Mouse (Mus musculus) lung, embryonic 15.5 days (tissue): ENCODE measurements around the gene Apoh. TPM values are rescaled to one million over a fixed set of nuclear protein-coding genes. Genes with fewer than 3 reads are reported as not detected.

Experiments
- ATAC-seq: fragments of 200-750 bp; cut with Nextera tagmentation; 2 replicates; pipeline ENCODE4 v1.8.0; 2017; ENCODE audit warnings: moderate number of reproducible peaks, borderline replicate concordance; ENCODE audit not compliant: low FRiP score, low TSS enrichment; ENCODE audit errors: extremely low read depth
- H3K27ac ChIP-seq: fragments of 300-500 bp; sonication (generic); 2 replicates; pipeline ENCODE4 v1.5.1; 2015; ENCODE audit warnings: moderate library complexity, mild to moderate bottlenecking, inconsistent platforms
- H3K27me3 ChIP-seq: fragments of 300-500 bp; sonication (generic); 2 replicates; pipeline ENCODE4 v1.6.1; 2015; ENCODE audit warnings: inconsistent platforms
- H3K36me3 ChIP-seq: fragments of 300-500 bp; sonication (generic); 2 replicates; pipeline ENCODE4 v1.6.1; 2015; ENCODE audit warnings: inconsistent platforms
- H3K4me1 ChIP-seq: fragments of 300-500 bp; sonication (generic); 2 replicates; pipeline ENCODE4 v1.6.1; 2015; ENCODE audit warnings: inconsistent platforms
- H3K4me2 ChIP-seq: fragments of 300-500 bp; sonication (generic); 2 replicates; pipeline ENCODE4 v1.6.1; 2015; ENCODE audit warnings: inconsistent platforms, mild to moderate bottlenecking, moderate library complexity
- H3K4me3 ChIP-seq: fragments of 300-500 bp; sonication (generic); 2 replicates; pipeline ENCODE4 v1.5.1; 2015; ENCODE audit warnings: mild to moderate bottlenecking, inconsistent platforms
- H3K9ac ChIP-seq: fragments of 300-500 bp; sonication (generic); 2 replicates; pipeline ENCODE4 v1.6.1; 2015; ENCODE audit warnings: inconsistent platforms
- H3K9me3 ChIP-seq: fragments of 300-500 bp; sonication (generic); 2 replicates; pipeline ENCODE4 v1.6.1; 2016; ENCODE audit warnings: inconsistent platforms
- WGBS: fragments of 180-500 bp; shearing (Covaris S2); methylation state at CpG from one replicate; pipeline ENCODE4 v1.1.7; 2015; 5-methylcytosine and 5-hydroxymethylcytosine counted together
- polyA plus RNA-seq: library from polyadenylated mRNA; unstranded; fragments of >200 nt; fragmentation: Nextera tagmentation; extraction: Ambion mirVana; gene quantifications from 2 replicates; pipeline ENCODE4 v1.2.1, GENCODE M21; 2015

Apoh gene
- polyA plus RNA-seq, 1 experiment from 2014 or later: 0.45 TPM

DNA sequence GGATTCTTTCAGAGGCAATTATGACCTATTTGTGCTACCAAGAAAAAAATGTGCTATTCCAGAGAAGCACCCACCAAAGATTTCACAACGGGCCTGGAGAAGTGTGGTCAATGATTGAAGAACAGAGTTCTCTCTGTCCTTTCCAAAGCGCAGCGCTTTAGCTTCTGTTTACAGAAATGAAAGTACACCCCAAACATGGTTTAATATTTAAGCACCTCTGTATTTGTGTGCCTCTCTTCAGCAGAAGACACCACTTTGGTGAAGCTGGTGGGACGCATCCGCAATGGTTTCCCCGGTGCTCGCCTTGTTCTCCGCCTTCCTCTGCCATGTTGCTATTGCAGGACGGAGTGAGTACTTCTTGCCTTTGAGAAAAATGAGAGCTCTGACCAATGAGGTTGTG, 51.9 kb downstream of the Apoh start:
- 91% methylated on average over 9 of the region's 9 CpGs for WGBS
- H3K27ac ChIP-seq: no peak overlapping the region
- no peaks in the 10 kb centered on the region for H3K9me3 ChIP-seq
- H3K27me3 ChIP-seq: no peaks in the 10 kb centered on the region
- ATAC-seq: no peak
- H3K4me3 ChIP-seq: no peak overlapping the region
- no peak overlapping the region for H3K4me2 ChIP-seq
- no peaks in the 10 kb centered on the region for H3K36me3 ChIP-seq
- H3K9ac ChIP-seq: no peak overlapping the region
- no peaks in the 10 kb centered on the region for H3K4me1 ChIP-seq

DNA sequence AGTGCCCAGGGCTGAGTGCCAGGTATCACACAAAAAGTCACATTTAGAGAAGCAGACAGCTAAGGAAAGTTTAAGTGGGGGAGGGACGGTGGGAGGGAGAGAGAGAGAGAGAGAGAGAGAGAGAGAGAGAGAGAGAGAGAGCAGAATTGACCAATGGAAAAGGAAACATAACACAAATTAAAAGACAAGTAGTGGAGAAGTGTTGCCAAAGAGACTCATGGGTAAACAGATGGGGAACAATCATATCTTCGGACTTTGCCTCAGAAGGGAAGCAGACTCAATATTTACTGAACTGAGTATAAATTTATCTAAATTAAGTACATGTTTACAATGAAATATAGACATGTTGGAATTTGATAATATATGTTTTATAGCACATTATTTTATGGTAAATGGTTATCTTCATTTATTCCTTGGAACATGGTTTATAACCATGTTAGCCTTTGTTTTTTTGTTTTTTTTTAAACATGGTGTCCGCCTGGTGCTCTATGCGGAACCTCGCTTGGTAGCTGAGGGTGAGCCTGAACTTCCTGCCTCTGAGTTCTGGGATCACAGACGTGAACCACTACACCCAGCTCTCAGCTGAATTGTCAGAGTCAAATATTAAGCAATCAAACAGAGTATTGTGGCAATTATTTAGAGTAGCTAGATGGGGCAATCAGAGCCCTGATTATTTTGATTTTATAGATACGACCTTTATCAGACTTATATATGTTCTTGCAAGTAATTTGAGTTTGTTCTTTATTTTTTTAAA, 53.1 kb downstream of the Apoh start:
- no peaks in the 10 kb centered on the region for H3K27me3 ChIP-seq
- 66% methylated on average over 7 of the region's 7 CpGs for WGBS
- ATAC-seq: no peak

DNA sequence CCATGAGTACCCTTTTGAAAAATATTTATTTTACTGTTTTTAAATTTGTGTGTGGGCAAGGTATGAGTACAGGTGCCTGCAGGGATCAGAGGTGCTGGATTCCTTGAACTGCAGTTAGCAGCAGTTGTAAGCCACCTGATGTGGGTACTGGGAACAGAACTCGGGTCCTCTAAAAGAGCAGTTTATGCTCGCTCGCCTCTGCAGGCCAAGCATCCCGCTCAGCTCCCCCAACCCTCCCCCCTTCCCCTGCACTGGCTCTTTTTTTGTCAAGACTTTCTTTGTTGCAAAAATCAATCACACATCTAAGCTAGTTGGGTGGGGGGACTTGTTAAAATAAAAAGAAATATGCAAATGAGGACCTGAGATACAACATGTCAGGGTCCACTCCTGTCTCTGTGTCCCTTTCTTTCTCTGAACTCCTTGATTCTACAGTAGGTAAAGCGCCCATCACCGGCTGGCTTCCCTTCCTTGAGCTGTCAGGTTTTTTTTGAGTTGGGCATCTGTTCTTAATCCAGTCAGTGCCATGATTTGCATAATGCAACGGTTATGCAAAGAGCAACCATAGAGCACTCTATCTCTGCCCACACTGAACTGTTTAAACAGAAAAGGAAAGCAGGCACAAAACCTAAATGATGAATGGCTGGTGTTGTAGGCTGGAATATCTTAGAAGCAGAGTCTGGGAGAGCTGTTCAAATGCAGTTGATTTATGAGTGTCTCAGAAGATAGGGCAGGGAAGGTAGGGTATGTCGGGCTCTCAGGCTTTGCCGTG, 66.9 kb downstream of the Apoh start:
- H3K27ac ChIP-seq: no peak overlapping the region
- H3K9ac ChIP-seq: no peak overlapping the region
- no peaks in the 10 kb centered on the region for H3K27me3 ChIP-seq
- H3K4me1 ChIP-seq: no peaks in the 10 kb centered on the region
- H3K4me3 ChIP-seq: no peak overlapping the region
- H3K36me3 ChIP-seq: no peaks in the 10 kb centered on the region
- no peak overlapping the region for H3K4me2 ChIP-seq
- 68% methylated on average over 9 of the region's 9 CpGs for WGBS
- ATAC-seq: no peak
- no peaks in the 10 kb centered on the region for H3K9me3 ChIP-seq

More for the DNA sequence above, 53.1 kb downstream of the Apoh start:
- no peaks in the 10 kb centered on the region for H3K36me3 ChIP-seq
- no peak overlapping the region for H3K27ac ChIP-seq
- no peak overlapping the region for H3K9ac ChIP-seq
- no peaks in the 10 kb centered on the region for H3K4me1 ChIP-seq
- H3K4me3 ChIP-seq: no peak overlapping the region
- no peak overlapping the region for H3K4me2 ChIP-seq
- no peaks in the 10 kb centered on the region for H3K9me3 ChIP-seq

DNA sequence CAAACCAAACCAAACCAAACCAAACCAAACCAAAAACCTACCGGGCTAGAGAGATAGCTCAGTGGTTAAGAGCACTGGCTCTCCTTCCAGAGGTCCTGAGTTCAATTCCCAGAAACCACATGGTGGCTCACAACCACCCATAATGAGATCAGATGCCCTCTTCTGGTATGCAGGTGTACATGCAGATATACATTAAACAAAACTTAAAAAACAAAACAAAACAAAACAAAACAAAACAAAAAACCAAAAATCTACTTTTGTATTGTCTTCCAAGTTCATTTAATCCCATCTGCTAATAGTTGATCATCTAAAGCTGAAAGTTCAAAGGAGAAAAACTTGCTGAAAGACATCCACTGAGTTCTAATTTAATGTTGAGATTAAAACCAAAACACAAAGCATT, 73.2 kb downstream of the Apoh start:
- Histone ChIP-seq H3K27ac (no peak overlapping the region), H3K4me3 (no peak overlapping the region), H3K27me3 (no peaks in the 10 kb centered on the region), H3K9me3 (no peaks in the 10 kb centered on the region), H3K9ac (no peak overlapping the region), H3K36me3 (no peaks in the 10 kb centered on the region), H3K4me2 (no peak overlapping the region), H3K4me1 (no peaks in the 10 kb centered on the region)
- ATAC-seq: no peak
- WGBS: 92% methylated on average over 1 of the region's 1 CpGs

DNA sequence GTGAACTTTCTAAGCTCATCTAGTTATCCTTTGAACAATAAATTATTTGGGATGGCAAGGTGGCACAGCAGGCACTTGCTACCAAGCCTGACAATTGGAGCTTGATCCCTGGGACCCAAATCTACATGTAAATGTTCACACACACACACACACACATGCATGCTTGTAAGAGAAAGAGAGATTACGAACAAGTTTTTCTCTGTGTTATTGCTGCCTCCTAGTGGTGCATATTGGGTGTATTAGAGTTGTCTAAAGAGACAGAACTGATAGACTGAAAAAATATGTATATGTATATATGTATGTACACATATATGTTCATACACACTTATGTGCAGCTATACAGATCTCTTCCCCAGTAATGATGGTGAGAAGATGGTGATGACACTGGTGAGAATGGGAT, 75.4 kb downstream of the Apoh start:
- Histone ChIP-seq H3K36me3 (no peaks in the 10 kb centered on the region), H3K4me2 (no peak overlapping the region), H3K4me1 (no peaks in the 10 kb centered on the region), H3K27ac (no peak overlapping the region), H3K27me3 (no peaks in the 10 kb centered on the region), H3K9ac (no peak overlapping the region), H3K4me3 (no peak overlapping the region), H3K9me3 (no peaks in the 10 kb centered on the region)
- WGBS: 26% methylated on average over 1 of the region's 1 CpGs
- no peak for ATAC-seq

DNA sequence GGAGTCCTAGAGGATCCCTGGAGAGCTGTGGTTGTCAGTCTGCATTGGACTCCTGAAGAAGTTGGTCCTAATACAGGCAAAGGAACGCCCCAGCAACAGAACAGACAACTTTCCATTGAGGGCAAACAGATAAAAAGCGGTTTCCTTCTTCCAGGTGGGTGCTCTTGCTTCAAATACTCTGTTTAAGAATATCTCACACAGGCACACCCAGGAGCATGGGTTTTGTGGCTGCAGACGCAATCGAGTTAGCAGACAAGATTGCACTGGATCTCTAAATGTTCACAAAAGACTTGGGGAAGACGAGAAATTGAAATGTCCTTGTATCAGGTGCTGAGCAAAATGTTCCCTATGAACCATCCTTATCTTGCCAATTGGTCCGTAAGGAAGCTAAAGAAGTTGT, 76.1 kb downstream of the Apoh start:
- WGBS: 82% methylated on average over 6 of the region's 6 CpGs
- Histone ChIP-seq H3K4me2 (no peak overlapping the region), H3K36me3 (no peaks in the 10 kb centered on the region), H3K4me1 (peaks cover 4% of the 10 kb centered on the region), H3K9ac (no peak overlapping the region), H3K27me3 (no peaks in the 10 kb centered on the region), H3K9me3 (no peaks in the 10 kb centered on the region), H3K27ac (no peak overlapping the region), H3K4me3 (no peak overlapping the region)
- no peak for ATAC-seq

DNA sequence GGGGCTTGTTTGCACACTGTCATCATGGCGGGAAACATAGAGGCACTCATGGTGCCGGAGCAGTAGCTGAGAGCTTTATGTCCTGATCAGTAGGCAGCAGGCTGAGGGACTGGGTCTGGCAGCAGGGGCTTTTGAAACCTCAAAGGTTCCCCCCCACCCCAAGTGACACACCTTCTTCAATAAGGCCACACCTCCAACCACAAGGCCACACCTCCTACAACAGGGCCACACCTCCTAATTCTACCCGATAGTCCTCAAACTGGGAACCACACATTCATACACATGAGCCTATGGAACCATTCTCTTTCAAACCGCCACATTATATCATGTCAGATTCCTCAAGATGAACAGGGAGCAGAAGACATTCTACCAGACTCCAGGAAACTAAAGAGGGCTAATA, 77.6 kb downstream of the Apoh start:
- no peak for ATAC-seq

DNA sequence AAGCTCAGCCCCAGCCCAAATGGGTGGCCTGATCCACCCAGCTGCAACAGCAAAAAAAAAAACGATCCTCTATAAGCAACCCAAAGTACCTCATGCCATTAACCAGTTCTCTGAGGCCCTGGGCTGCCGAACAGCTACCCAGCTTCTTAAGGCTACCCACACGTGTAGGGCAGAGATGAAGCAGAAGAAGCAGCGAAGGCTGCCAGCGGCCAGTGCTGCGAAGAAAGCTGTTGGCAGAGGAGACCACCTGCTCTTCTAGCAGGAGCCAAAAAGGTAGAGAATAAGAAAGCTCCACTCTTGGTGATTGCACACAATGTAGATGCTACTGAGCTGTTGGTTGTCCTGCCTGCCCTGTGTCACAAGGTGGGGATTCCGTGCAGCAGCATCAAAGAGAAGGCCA, 80.1 kb downstream of the Apoh start:
- Histone ChIP-seq H3K27me3 (no peaks in the 10 kb centered on the region), H3K4me3 (no peak overlapping the region), H3K36me3 (no peaks in the 10 kb centered on the region), H3K4me1 (peaks cover 17% of the 10 kb centered on the region), H3K4me2 (no peak overlapping the region), H3K27ac (no peak overlapping the region), H3K9ac (no peak overlapping the region), H3K9me3 (no peaks in the 10 kb centered on the region)
- ATAC-seq: no peak
- WGBS: 72% methylated on average over 7 of the region's 7 CpGs

More for the DNA sequence above, 77.6 kb downstream of the Apoh start:
- Histone ChIP-seq H3K9ac (no peak overlapping the region), H3K4me3 (no peak overlapping the region), H3K4me1 (peaks cover 9% of the 10 kb centered on the region), H3K4me2 (no peak overlapping the region), H3K36me3 (no peaks in the 10 kb centered on the region), H3K27me3 (no peaks in the 10 kb centered on the region), H3K9me3 (no peaks in the 10 kb centered on the region), H3K27ac (no peak overlapping the region)
- 53% methylated on average over 4 of the region's 4 CpGs for WGBS

DNA sequence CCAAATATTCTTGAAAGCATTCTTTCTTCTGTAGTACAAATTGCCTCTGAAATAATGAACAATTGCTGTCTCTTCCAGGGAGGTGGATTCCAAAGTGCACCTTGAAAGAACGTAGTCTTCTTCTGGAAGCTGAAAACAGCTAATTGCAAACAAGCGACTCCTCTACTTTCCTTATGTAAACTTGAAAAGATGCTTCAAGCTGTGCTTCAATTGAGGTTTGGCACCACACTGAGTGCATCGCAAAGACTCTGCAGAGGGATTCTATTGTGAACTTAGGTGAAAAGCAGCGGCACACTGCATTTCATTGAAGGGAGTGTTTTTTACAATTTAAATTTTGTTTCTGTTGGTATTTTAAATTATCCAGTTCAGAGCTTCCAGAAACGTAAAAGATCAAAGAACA, 81.0 kb downstream of the Apoh start:
- H3K4me1 ChIP-seq: peaks cover 17% of the 10 kb centered on the region
- WGBS: 13% methylated on average over 5 of the region's 5 CpGs
- no peaks in the 10 kb centered on the region for H3K27me3 ChIP-seq
- no peak for ATAC-seq
- peak overlapping the region; percentile 61 for H3K4me3 ChIP-seq
- no peaks in the 10 kb centered on the region for H3K36me3 ChIP-seq
- H3K27ac ChIP-seq: no peak overlapping the region
- H3K9me3 ChIP-seq: no peaks in the 10 kb centered on the region
- peak overlapping the region; percentile 72 for H3K4me2 ChIP-seq
- H3K9ac ChIP-seq: no peak overlapping the region

DNA sequence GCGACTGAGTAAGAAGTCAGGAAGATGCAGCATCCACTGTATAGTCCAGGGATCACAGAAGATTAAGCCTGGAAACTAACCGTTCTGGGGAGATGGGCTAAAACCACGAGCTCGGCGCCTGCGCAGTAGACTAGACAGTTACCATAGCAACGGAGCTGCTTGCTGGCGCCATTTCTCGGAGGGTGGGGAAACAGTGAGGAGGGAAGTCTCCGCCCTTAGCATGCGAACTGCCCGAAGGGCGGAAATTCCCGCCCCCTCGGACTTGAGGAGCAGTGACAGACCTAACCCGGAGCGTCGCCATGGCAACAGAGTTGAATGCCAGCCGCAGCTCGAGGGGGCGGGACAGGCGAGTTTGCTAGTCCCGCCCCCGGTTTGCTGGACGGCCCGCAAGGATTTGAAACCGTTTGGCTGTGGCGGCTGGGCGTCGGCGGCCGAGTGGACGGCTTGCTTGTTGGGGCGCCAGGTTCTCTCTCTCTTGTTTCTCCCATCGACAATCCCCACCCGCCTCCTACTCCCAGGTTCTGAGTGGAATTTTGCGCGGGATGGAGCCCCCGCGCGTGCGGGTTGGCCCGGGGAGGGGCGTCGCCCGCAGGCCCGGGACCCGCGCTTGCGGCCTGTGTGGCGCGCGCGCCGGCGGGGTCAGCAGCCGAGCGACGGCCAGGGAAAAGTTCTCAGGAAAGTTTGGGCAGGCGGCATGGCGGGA, 81.9 kb downstream of the Apoh start, which contains the start of gene Cep112:
Gene Cep112, plus strand, starts transcription at position 304 of the 703 bp plus-strand sequence.
- ATAC-seq: peak; percentile 98
- Histone ChIP-seq H3K4me2 (peak within 1 kb of the TSS; percentile 72), H3K4me1 (peaks cover 17% of the 10 kb centered on the region), H3K4me3 (peak within 1 kb of the TSS; percentile 61), H3K36me3 (no peaks in the 10 kb centered on the region), H3K9me3 (no peaks in the 10 kb centered on the region), H3K27me3 (no peaks in the 10 kb centered on the region), H3K9ac (peak within 1 kb of the TSS; percentile 69), H3K27ac (peak within 1 kb of the TSS; percentile 62)
- WGBS: under 1% methylated on average over 60 of the region's 61 CpGs

DNA sequence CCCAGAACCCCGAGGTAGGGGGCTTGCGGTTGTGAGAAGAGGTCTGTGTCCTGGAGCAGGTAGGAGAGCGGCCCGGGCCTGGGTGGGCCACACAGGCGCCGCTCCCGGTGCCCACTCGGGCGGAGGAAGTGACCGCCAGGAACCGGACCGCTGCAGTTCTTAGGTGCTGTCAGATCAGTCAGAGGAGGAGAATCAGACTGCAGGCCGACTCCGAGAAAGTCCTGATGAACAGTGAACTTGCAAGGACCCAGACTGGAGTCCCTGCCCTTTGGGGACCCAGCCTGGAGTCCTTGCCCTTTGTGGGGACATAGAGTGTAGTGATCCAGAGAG, 82.4 kb downstream of the Apoh start:
- ATAC-seq: peak; percentile 58
- H3K4me1 ChIP-seq: peaks cover 17% of the 10 kb centered on the region
- no peaks in the 10 kb centered on the region for H3K9me3 ChIP-seq
- H3K27ac ChIP-seq: peak overlapping the region; percentile 62
- H3K36me3 ChIP-seq: no peaks in the 10 kb centered on the region
- H3K4me3 ChIP-seq: peak overlapping the region; percentile 61
- H3K27me3 ChIP-seq: no peaks in the 10 kb centered on the region
- peak overlapping the region; percentile 69 for H3K9ac ChIP-seq
- peak overlapping the region; percentile 72 for H3K4me2 ChIP-seq
- WGBS: 3% methylated on average over 14 of the region's 14 CpGs

DNA sequence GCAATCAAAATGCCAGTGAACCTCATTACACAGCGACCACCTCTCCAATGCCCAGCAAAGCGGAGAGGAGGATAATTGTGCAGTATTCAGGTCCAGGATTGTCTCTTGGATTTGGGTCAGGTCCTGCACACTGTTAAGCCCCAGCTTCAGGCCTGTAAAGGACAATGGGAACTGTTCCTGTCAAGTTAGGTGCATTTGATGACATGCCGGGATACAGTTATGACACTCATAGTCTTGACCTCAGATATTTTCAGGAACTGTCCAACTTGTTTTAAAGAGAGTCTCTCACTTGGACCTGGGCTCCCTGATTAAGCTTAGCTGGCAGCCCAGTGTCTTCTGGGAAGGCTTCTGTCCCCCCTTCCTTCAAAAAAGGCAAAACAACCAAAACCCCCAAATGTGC, 82.9 kb downstream of the Apoh start:
- Histone ChIP-seq H3K27me3 (no peaks in the 10 kb centered on the region), H3K27ac (no peak overlapping the region), H3K9me3 (no peaks in the 10 kb centered on the region), H3K4me1 (peaks cover 17% of the 10 kb centered on the region), H3K36me3 (no peaks in the 10 kb centered on the region), H3K4me2 (peak overlapping the region; percentile 72), H3K4me3 (peak overlapping the region; percentile 61), H3K9ac (no peak overlapping the region)
- no peak for ATAC-seq
- 84% methylated on average over 3 of the region's 3 CpGs for WGBS
